Mouse (Mus musculus): ENCODE measurements around the gene Map3k15. TPM values are rescaled to one million over a fixed set of nuclear protein-coding genes. Genes with fewer than 3 reads are reported as not detected.

Gene Map3k15
- polyA plus RNA-seq (2012; rRNA removed): 0.64 and 0.76 TPM in 2 replicates

DNA sequence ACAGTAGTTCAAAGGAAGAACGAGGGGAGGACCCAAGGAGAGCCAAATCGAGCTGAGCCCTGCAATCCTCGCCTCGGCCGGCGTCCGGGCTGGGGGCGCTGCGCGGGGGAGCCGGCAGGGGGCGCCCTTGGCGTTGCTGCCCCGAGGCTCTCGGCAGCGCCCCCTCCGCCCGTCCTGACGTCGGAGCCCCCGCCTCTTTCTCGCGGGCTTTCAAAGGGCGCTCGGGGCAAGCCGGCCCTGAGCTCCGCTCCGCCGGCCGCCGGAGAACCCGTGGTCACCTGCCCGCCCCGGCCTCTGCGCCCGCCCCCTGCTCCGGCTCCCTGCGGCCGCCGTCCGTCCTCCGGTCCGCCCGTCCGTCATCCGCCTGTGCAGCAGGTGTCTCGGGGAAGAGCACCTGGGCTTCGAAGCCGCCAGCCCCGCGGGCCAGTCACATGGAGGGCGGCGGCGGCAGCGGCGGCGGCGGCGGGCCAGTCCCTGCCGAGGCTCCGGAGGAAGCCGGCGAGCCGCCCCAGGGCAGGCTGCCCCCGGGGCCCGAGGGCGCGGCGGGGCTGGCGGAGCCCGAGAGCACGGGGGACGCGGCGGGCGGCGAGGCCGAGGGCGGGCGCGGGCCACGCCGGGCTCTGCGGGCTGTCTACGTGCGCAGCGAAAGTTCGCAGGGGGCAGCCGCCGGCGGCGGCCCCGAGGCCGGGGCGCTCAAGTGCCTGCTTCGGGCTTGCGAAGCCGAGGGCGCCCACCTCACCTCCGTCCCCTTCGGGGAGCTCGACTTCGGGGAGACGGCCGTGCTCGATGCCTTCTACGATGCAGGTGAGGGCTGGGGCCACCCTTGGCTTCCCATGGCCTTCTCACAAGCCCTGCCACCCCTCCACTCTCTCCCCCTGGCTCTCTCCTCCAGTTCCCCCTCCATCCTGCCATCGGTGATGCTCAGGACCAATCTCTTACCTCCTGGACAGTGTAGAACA lies at the start of gene Map3k15:
TSS of gene Map3k15 (plus strand) at position 432 of the 959 bp plus-strand sequence.

DNA sequence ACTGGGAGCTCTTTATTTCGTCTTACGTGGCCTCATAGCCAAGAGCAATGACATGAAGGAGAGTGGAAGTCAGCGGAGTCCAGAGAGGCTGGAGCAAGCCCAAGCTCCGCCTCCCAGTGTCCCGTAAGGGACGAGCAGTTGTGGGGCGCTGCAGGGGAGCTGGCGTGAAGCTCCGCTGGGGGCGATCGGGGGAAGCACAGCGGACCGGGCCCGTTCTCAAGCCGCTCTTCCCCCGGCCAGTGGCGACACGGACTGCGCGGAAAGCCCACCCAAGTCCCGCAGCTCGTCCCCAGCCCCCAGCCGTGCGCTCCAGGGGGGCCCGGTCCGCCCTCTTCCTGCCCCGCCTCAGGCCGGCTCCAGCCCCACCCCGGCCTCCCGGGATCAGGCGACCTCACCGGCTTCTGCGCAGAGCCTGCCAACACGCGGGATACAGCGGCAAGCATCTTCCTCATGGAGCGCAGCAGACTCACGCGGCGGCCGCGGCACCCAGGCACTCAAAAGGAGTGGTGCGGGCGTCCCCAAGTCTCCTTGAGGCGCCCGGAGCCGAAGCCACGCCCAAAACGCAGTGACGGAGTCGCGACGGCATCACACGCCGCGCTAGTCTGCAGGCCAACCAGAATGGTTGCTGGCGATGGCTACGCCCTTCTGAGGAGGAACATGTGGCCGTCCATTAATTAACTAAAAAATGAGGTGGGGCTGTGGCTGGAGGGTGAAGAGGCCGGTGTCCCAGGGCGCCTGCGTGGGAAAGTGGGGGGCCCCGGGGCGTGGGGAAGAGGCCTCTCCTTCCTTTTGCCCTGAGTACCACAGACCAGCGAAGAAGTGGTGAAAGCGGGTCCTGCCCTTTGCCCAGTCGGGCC lies 149.9 kb downstream of the Map3k15 start, which contains the start of gene Pdha1:
TSS of gene Pdha1 (minus strand) at position 553 of the 857 bp plus-strand sequence.

Other genes with a start within 250 kb of the Map3k15 start
- gene Pdha1, start 150.0 kb downstream of the Map3k15 start, polyA plus RNA-seq (2012; rRNA removed): 23.8 and 25.0 TPM in 2 replicates

Measured in ovary, adult 2 months (tissue).